Mouse (Mus musculus): ENCODE results near the gene Megf9. TPM values are rescaled to one million over a fixed set of nuclear protein-coding genes. Genes with fewer than 3 reads are reported as not detected.

The Megf9 gene
- polyA plus RNA-seq, 1 experiment from 2014 or later: 27.8 TPM

DNA sequence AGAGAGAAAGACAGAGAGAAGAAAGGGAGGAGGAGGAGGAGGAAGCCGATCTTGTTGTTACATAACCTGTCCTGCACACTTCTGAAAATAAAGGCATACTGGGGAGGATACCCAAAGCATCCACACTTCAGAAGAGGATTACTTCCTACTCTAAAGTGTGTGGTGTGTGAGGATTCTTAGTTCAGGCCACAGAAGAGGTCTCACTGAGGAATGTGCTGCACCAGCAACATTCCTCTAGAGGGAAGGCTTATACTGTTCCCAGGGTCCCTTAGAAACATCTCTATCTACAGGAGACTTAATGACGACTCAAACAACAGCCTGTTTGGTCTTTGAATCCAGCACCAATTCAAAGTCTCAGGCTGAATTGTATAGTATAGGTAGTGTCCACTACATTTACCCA, 114.6 kb downstream of the Megf9 start:
- H3K27ac ChIP-seq (ENCODE audit: low read depth, low read length): no peak overlapping the region
- DNase-seq (ENCODE audit: low spot score) (no peak), ATAC-seq (ENCODE audit: low FRiP score) (no peak)
- WGBS: 66% methylated on average over 2 of the region's 2 CpGs
- H3K4me1 ChIP-seq (replicated peaks; ENCODE audit: control insufficient read depth, insufficient read depth, low read length): no peaks in the 10 kb centered on the region
- H3K36me3 ChIP-seq (ENCODE audit: control insufficient read depth, insufficient read depth, low read length): no peaks in the 10 kb centered on the region
- no peaks in the 10 kb centered on the region for H3K9me3 ChIP-seq (ENCODE audit: control insufficient read depth, low read length)
- H3K4me2 ChIP-seq (replicated peaks; ENCODE audit: low read depth, low read length): no peak overlapping the region
- no peaks in the 10 kb centered on the region for H3K27me3 ChIP-seq (ENCODE audit: control insufficient read depth, insufficient read depth, low read length)
- no peak overlapping the region for H3K4me3 ChIP-seq (ENCODE audit: low read depth, low read length)
- no peak overlapping the region for H3K9ac ChIP-seq (ENCODE audit: low read depth, low read length)

DNA sequence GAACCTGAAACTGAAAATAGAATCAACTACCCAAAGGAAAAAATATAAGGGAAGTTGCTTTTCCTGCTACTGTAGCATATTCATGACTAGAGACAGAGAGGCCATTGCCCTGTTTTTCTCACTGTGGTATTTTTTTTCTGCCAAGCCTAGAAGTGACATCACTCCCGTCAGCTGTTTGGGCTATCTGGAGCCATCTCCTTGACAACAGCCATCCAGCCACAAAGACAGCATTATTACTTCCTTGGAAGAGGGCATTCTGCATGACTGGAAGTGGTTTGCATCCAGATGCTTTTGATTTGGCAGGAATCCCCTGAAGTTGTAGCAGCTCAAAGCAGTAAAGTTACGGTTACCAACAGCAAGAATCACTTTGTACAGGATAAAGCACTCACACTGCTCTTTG, 122.7 kb downstream of the Megf9 start:
- no peak; the same call in 1 of the 2 replicates for ATAC-seq (ENCODE audit: low FRiP score)
- no peak overlapping the region for H3K4me3 ChIP-seq (ENCODE audit: low read depth, low read length)
- peaks cover 3% of the 10 kb centered on the region; the same call in 1 of the 2 replicates for H3K4me1 ChIP-seq (replicated peaks; ENCODE audit: control insufficient read depth, insufficient read depth, low read length)
- WGBS: 25% methylated on average over 2 of the region's 2 CpGs
- H3K27me3 ChIP-seq (ENCODE audit: control insufficient read depth, insufficient read depth, low read length): no peaks in the 10 kb centered on the region
- no peaks in the 10 kb centered on the region for H3K36me3 ChIP-seq (ENCODE audit: control insufficient read depth, insufficient read depth, low read length)
- H3K27ac ChIP-seq (ENCODE audit: low read depth, low read length): peak overlapping the region; percentile 63; the same call in 1 of the 2 replicates
- no peak overlapping the region for H3K9ac ChIP-seq (ENCODE audit: low read depth, low read length)
- H3K9me3 ChIP-seq (ENCODE audit: control insufficient read depth, low read length): no peaks in the 10 kb centered on the region
- peak; percentile 53 for DNase-seq (ENCODE audit: low spot score)
- no peak overlapping the region for H3K4me2 ChIP-seq (replicated peaks; ENCODE audit: low read depth, low read length)

DNA sequence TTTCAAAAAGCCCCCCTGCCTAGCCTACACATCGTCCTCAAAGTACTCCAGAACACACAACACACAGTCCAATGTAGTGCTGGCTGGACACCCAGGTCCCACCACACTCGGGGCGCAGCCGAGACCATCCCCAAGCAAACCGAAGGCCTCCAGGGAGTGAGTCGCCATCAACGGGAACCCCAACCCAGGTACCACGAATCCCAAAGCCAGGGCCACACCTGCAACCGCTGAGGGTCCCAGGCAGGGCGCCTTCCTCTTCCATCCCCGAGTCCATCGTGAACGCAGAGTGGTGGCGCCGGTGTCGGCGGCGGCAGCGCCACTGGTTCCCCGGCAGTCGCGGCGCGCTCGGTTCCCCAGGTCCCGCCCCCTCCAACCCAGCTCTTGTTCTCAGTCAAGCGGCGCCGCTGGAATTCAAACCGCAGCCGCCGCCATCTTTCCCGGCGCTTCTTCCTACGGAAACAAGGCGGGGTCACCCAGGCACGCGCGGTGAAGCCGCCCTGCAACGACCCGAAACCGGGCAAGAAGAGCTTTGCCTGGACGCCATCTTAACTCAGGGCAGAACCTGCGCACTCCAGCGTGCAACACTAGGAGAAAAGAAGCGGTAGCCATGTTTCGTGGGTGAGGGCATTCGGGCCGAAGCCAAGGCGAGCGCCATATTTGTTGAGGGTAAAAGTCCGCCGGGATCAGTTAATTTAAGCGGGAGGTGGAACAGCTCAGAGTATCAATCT, 124.6 kb downstream of the Megf9 start, which contains the start of gene Cdk5rap2:
TSS of gene Cdk5rap2 (minus strand) at position 450 of the 728 bp plus-strand sequence.
- peak within 1 kb of the TSS; percentile 65 for H3K4me2 ChIP-seq (replicated peaks; ENCODE audit: low read depth, low read length)
- peak within 1 kb of the TSS; percentile 89 for H3K4me3 ChIP-seq (ENCODE audit: low read depth, low read length)
- WGBS: under 1% methylated on average over 55 of the region's 55 CpGs
- ATAC-seq (ENCODE audit: low FRiP score) (peak; percentile 98), DNase-seq (ENCODE audit: low spot score) (peak; percentile 95)
- H3K27me3 ChIP-seq (ENCODE audit: control insufficient read depth, insufficient read depth, low read length): no peaks in the 10 kb centered on the region
- H3K36me3 ChIP-seq (ENCODE audit: control insufficient read depth, insufficient read depth, low read length): no peaks in the 10 kb centered on the region
- peak within 1 kb of the TSS; percentile 78 for H3K27ac ChIP-seq (ENCODE audit: low read depth, low read length)
- H3K9ac ChIP-seq (ENCODE audit: low read depth, low read length): peak within 1 kb of the TSS; percentile 90
- peaks cover 3% of the 10 kb centered on the region; the same call in 1 of the 2 replicates for H3K4me1 ChIP-seq (replicated peaks; ENCODE audit: control insufficient read depth, insufficient read depth, low read length)
- H3K9me3 ChIP-seq (ENCODE audit: control insufficient read depth, low read length): no peaks in the 10 kb centered on the region

DNA sequence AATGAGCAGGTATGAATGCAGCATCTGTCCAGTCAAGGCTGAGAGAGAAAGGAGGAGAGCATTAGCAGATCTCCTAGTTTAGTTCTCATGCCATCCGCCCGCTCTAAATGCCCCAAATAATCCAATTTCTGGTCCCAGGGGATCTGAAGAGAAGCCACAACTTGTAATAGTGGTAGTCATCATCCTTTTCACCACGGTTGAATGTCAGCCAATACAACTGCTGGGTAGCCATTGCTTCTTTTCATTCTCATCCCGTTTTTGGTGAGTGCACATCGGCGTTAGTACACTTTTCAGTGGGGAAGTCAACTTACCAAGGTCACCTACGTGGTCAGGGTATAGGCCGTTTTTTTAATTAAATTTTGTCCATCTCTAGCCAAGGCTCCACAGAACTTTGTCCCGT, 125.3 kb downstream of the Megf9 start:
- 31% methylated on average over 9 of the region's 9 CpGs for WGBS
- DNase-seq (ENCODE audit: low spot score) (peak; percentile 20), ATAC-seq (ENCODE audit: low FRiP score) (no peak)
- Histone ChIP-seq H3K4me2 (replicated peaks; ENCODE audit: low read depth, low read length) (peak overlapping the region; percentile 65), H3K27me3 (ENCODE audit: control insufficient read depth, insufficient read depth, low read length) (no peaks in the 10 kb centered on the region), H3K9ac (ENCODE audit: low read depth, low read length) (peak overlapping the region; percentile 90), H3K36me3 (ENCODE audit: control insufficient read depth, insufficient read depth, low read length) (no peaks in the 10 kb centered on the region), H3K9me3 (ENCODE audit: control insufficient read depth, low read length) (no peaks in the 10 kb centered on the region), H3K4me1 (replicated peaks; ENCODE audit: control insufficient read depth, insufficient read depth, low read length) (peaks cover 3% of the 10 kb centered on the region; the same call in 1 of the 2 replicates), H3K4me3 (ENCODE audit: low read depth, low read length) (peak overlapping the region; percentile 89), H3K27ac (ENCODE audit: low read depth, low read length) (no peak overlapping the region)

DNA sequence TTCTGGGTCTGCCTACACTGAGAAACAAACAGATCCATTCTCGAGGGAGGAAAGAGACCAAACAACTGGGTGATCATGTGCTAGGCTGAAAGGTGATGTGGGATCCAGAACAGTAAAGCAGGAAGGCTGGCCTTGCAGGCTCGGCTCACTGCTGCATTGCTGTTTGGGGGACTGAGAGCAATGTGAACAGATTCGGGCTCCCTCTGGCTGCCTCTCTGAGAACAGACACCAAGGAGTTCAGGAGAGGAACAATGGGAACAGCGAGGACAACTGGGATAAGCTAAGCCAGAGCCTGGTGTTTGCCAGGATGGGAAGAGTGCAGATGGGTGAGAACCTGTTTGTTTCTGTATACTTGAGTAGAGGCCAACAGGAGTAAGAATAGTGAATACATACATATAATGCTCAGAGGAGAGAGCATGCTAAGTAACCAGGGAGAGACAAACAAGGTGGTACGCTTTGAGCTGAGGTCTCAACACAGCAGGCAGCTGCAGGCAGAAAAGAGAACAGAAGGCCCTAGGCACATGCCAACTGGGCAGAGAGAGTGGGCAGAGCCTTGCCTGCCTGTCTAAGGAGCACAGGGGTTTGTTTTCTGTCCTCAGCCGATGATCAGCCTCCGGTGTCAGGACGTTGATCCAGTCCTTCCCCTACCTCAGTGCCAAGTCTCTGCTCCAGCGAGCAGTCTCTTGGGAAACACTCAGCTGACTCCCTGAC, 132.5 kb downstream of the Megf9 start:
- Histone ChIP-seq H3K27ac (ENCODE audit: low read depth, low read length) (no peak overlapping the region), H3K4me2 (replicated peaks; ENCODE audit: low read depth, low read length) (no peak overlapping the region), H3K27me3 (ENCODE audit: control insufficient read depth, insufficient read depth, low read length) (no peaks in the 10 kb centered on the region), H3K4me3 (ENCODE audit: low read depth, low read length) (no peak overlapping the region), H3K4me1 (replicated peaks; ENCODE audit: control insufficient read depth, insufficient read depth, low read length) (no peaks in the 10 kb centered on the region), H3K36me3 (ENCODE audit: control insufficient read depth, insufficient read depth, low read length) (no peaks in the 10 kb centered on the region), H3K9ac (ENCODE audit: low read depth, low read length) (no peak overlapping the region), H3K9me3 (ENCODE audit: control insufficient read depth, low read length) (no peaks in the 10 kb centered on the region)
- ATAC-seq (ENCODE audit: low FRiP score) (peak; percentile 62; the same call in 1 of the 2 replicates), DNase-seq (ENCODE audit: low spot score) (peak; percentile 25)
- WGBS: 71% methylated on average over 9 of the region's 9 CpGs

DNA sequence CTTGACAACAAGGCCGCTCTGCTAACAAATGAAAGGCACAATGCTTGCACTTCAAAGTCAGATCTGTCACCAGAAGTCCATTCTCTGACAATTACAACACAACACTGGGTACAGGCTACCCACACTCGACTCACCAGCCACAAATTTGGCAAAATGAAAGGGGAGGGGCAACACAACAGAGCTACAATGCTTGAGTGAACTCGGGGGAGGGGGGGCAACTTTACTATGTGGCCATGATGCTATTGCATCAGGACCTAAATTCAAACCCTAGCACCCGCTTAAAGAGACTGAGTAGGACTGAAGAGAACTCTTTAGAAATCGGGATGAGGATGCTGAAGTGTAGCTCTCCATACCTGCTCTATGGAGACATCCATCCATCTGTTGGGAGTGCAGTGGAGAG, 135.3 kb downstream of the Megf9 start:
- no peaks in the 10 kb centered on the region for H3K36me3 ChIP-seq (ENCODE audit: control insufficient read depth, insufficient read depth, low read length)
- no peak overlapping the region for H3K4me3 ChIP-seq (ENCODE audit: low read depth, low read length)
- no peaks in the 10 kb centered on the region for H3K4me1 ChIP-seq (replicated peaks; ENCODE audit: control insufficient read depth, insufficient read depth, low read length)
- no peak for DNase-seq (ENCODE audit: low spot score)
- no peak overlapping the region for H3K9ac ChIP-seq (ENCODE audit: low read depth, low read length)
- ATAC-seq (ENCODE audit: low FRiP score): no peak
- no peak overlapping the region for H3K27ac ChIP-seq (ENCODE audit: low read depth, low read length)
- no peaks in the 10 kb centered on the region for H3K27me3 ChIP-seq (ENCODE audit: control insufficient read depth, insufficient read depth, low read length)
- H3K9me3 ChIP-seq (ENCODE audit: control insufficient read depth, low read length): no peaks in the 10 kb centered on the region
- WGBS: 80% methylated on average over 5 of the region's 5 CpGs
- H3K4me2 ChIP-seq (replicated peaks; ENCODE audit: low read depth, low read length): no peak overlapping the region

DNA sequence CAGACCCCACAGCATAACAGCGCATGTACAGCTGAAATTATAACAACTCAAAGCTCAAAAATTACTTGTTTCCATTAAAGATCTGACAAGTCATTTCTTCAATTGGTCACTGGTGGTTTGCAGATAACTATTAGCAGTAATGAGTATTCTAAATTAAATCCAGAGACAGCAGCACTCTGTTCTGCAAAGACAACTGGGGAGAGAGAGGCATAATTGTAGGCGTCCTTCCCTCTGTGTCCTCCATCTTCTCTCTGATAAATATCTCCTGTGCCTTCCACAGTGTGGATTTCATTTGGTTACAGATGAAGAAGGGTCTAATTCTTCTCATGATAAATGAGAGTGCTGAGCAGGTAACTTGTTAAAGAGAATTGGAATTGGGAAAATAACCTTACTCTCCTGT, 135.7 kb downstream of the Megf9 start:
- DNase-seq (ENCODE audit: low spot score) (no peak), ATAC-seq (ENCODE audit: low FRiP score) (no peak)
- Histone ChIP-seq H3K9ac (ENCODE audit: low read depth, low read length) (no peak overlapping the region), H3K27ac (ENCODE audit: low read depth, low read length) (no peak overlapping the region), H3K4me1 (replicated peaks; ENCODE audit: control insufficient read depth, insufficient read depth, low read length) (no peaks in the 10 kb centered on the region), H3K27me3 (ENCODE audit: control insufficient read depth, insufficient read depth, low read length) (no peaks in the 10 kb centered on the region), H3K36me3 (ENCODE audit: control insufficient read depth, insufficient read depth, low read length) (no peaks in the 10 kb centered on the region), H3K4me3 (ENCODE audit: low read depth, low read length) (no peak overlapping the region), H3K4me2 (replicated peaks; ENCODE audit: low read depth, low read length) (no peak overlapping the region), H3K9me3 (ENCODE audit: control insufficient read depth, low read length) (no peaks in the 10 kb centered on the region)
- 85% methylated on average over 2 of the region's 2 CpGs for WGBS

DNA sequence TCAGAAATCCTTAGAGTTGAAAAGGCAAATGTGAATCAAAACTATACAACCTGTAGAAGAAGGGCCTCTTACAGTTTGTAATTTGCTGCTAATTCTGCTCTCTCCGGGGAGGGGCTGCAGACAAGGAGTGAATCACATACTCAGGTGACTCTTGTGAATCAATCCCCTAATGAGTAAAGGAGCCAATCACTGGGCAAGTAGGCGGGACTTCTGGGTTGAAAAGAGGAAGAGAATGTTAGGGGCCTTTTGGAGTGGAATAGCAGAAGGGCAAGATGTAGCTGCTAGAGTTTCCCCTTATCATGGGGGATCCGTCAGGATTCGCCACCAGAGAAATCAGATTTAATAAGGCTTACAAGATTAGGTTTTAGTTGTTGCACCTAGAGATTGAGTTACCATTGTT, 136.7 kb downstream of the Megf9 start:
- Histone ChIP-seq H3K4me1 (replicated peaks; ENCODE audit: control insufficient read depth, insufficient read depth, low read length) (no peaks in the 10 kb centered on the region), H3K36me3 (ENCODE audit: control insufficient read depth, insufficient read depth, low read length) (no peaks in the 10 kb centered on the region), H3K9me3 (ENCODE audit: control insufficient read depth, low read length) (no peaks in the 10 kb centered on the region), H3K27me3 (ENCODE audit: control insufficient read depth, insufficient read depth, low read length) (no peaks in the 10 kb centered on the region), H3K4me3 (ENCODE audit: low read depth, low read length) (no peak overlapping the region), H3K4me2 (replicated peaks; ENCODE audit: low read depth, low read length) (no peak overlapping the region), H3K27ac (ENCODE audit: low read depth, low read length) (no peak overlapping the region), H3K9ac (ENCODE audit: low read depth, low read length) (no peak overlapping the region)
- no peak for DNase-seq (ENCODE audit: low spot score)
- 85% methylated on average over 4 of the region's 4 CpGs for WGBS
- no peak for ATAC-seq (ENCODE audit: low FRiP score)

Data from hindbrain, embryonic 11.5 days (tissue).